Mouse (Mus musculus): ENCODE measurements at regions not wholly inside any gene's neighbourhood (a gene's known extent, or its start where the extent isn't known, plus 50 kb on each side); places are given as distances from the start of the nearest gene placed in this dataset.

DNA sequence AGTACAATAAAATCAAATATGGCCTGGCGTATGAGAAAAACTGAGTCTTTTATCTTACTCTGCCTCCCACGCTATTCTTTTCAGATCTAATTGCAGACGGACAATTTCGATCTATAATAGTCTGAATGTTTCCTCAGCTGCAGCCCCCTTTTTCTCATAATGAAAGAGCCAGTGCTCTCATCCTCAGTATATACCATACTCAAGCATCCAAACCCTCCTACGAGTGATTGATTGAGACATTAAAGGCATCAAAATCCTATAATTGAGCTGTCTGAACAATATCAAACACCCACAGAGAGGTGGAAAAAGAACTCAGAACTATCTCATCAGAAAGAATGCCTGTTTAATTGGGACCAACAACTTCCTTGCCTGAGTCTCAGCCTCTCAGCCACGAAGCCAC, 87.0 kb downstream of the Rbm43 start:
- TF ChIP-seq EP300 (optimal IDR thresholded peaks at IDR 0.05) (no peak), CTCF (IDR thresholded peaks at IDR 0.05; ENCODE audit: low read depth) (no peak)

Measured in stomach, postnatal 0 days (tissue).